Mouse (Mus musculus) bone marrow macrophage, adult 2 months (primary cell): ENCODE results near the gene Cyp2e1. TPM values are rescaled to one million over a fixed set of nuclear protein-coding genes. Genes with fewer than 3 reads are reported as not detected.
"Not testable (repeated sequence)": the region's sequence is repeated elsewhere in the genome, so short reads cannot be mapped to it uniquely, and the experiment has no call there.

Experiments used
- H3K27ac ChIP-seq: 2 replicates; pipeline ENCODE4 v1.5.1; 2012; ENCODE audit warnings: low read depth, low read length; ENCODE audit not compliant: insufficient read depth
- H3K4me1 ChIP-seq: 2 replicates; pipeline ENCODE4 v1.6.1; 2012; ENCODE audit warnings: low read length; ENCODE audit not compliant: control insufficient read depth, insufficient read depth
- H3K4me3 ChIP-seq: 2 replicates; pipeline ENCODE4 v1.5.1; 2012; ENCODE audit warnings: mild to moderate bottlenecking, low read length, moderate library complexity; ENCODE audit not compliant: insufficient read depth
- CTCF ChIP-seq: IDR thresholded peaks from 2 replicates; pipeline ENCODE4 v1.5.1; 2012; ENCODE audit warnings: low read depth, mild to moderate bottlenecking, low read length, moderate library complexity
- POLR2A ChIP-seq: IDR thresholded peaks from 2 replicates; pipeline ENCODE4 v1.6.1; 2012; ENCODE audit warnings: mild to moderate bottlenecking, low read depth, low read length, borderline replicate concordance
- polyA plus RNA-seq: library from polyadenylated mRNA; stranded (reverse); fragments of >200 nt; gene quantifications from 2 replicates; pipeline ENCODE4 v1.2.4, GENCODE M21; 2012; ENCODE audit not compliant: missing spikeins, insufficient read depth, insufficient read length

The Cyp2e1 gene
- polyA plus RNA-seq, 1 experiment = not detected

GRCm38 (mm10) chr7:140756151-140756854 is 7.2 kb upstream of the Cyp2e1 start:
- TF ChIP-seq POLR2A = no peak
- no peak for TF ChIP-seq CTCF
- H3K4me3 ChIP-seq = no peak overlapping the region
- H3K4me1 ChIP-seq = no peaks in the 10 kb centered on the region
- no peak overlapping the region for H3K27ac ChIP-seq

- no peak overlapping the region for H3K27ac ChIP-seq
- TF ChIP-seq POLR2A (no peak), CTCF (no peak)
- no peaks in the 10 kb centered on the region for H3K4me1 ChIP-seq
- H3K4me3 ChIP-seq = no peak overlapping the region
These were observed 2.9 kb upstream of the Cyp2e1 start for GRCm38 (mm10) chr7:140760647-140761046.

GRCm38 (mm10) chr7:140765391-140765790 is 1.9 kb downstream of the Cyp2e1 start:
- not testable (repeated sequence) for H3K4me3 ChIP-seq, H3K27ac ChIP-seq, H3K4me1 ChIP-seq

- no peak overlapping the region for H3K4me3 ChIP-seq
- no peak overlapping the region for H3K27ac ChIP-seq
- H3K4me1 ChIP-seq = no peaks in the 10 kb centered on the region
- TF ChIP-seq CTCF (no peak), POLR2A (no peak)
These were observed 2.6 kb downstream of the Cyp2e1 start for GRCm38 (mm10) chr7:140765888-140766739.

GRCm38 (mm10) chr7:140780548-140780947 is 17.0 kb downstream of the Cyp2e1 start:
- Histone ChIP-seq H3K27ac (no peak overlapping the region), H3K4me3 (no peak overlapping the region), H3K4me1 (no peaks in the 10 kb centered on the region)
- TF ChIP-seq POLR2A = no peak
- no peak for TF ChIP-seq CTCF

- Histone ChIP-seq H3K4me3 (no peak within 1 kb of the TSS), H3K27ac (no peak within 1 kb of the TSS), H3K4me1 (no peaks in the 10 kb centered on the region)
- TF ChIP-seq CTCF (no peak), POLR2A (no peak)
These were observed 24.0 kb downstream of the Cyp2e1 start, which contains the start of gene Syce1 for GRCm38 (mm10) chr7:140787406-140788052. Gene Syce1 (minus strand): TSS chr7:140787852.

- TF ChIP-seq POLR2A (no peak), CTCF (no peak)
- H3K4me3 ChIP-seq = no peak overlapping the region
- no peak overlapping the region for H3K27ac ChIP-seq
- no peaks in the 10 kb centered on the region for H3K4me1 ChIP-seq
These were observed 24.5 kb downstream of the Cyp2e1 start for GRCm38 (mm10) chr7:140788053-140788435.

GRCm38 (mm10) chr7:140793541-140793940 is 30.0 kb downstream of the Cyp2e1 start:
- H3K27ac ChIP-seq = no peak overlapping the region

GRCm38 (mm10) chr7:140797619-140798018 is 34.1 kb downstream of the Cyp2e1 start:
- TF ChIP-seq CTCF = no peak
- TF ChIP-seq POLR2A = no peak
- no peak overlapping the region for H3K4me3 ChIP-seq
- H3K4me1 ChIP-seq = no peaks in the 10 kb centered on the region
- no peak overlapping the region for H3K27ac ChIP-seq

More at GRCm38 (mm10) chr7:140793541-140793940, 30.0 kb downstream of the Cyp2e1 start:
- no peaks in the 10 kb centered on the region for H3K4me1 ChIP-seq
- H3K4me3 ChIP-seq = no peak overlapping the region
- TF ChIP-seq POLR2A = no peak
- TF ChIP-seq CTCF = no peak

GRCm38 (mm10) chr7:140798212-140798611 is 34.7 kb downstream of the Cyp2e1 start:
- TF ChIP-seq POLR2A = no peak
- no peak for TF ChIP-seq CTCF
- Histone ChIP-seq H3K27ac (no peak overlapping the region), H3K4me1 (no peaks in the 10 kb centered on the region), H3K4me3 (no peak overlapping the region)
